Mouse (Mus musculus) MEL (cell line): ENCODE data around the gene Ankrd33b. TPM values are rescaled to one million over a fixed set of nuclear protein-coding genes. Genes with fewer than 3 reads are reported as not detected.

Source experiments
- DNase-seq: peaks from one replicate; pipeline ENCODE4 v3.0.0; 2011; ENCODE audit warnings: low read depth, low spot score
- H3K27ac ChIP-seq: 2 replicates; pipeline ENCODE4 v1.5.1; 2012; ENCODE audit warnings: low read depth, mild to moderate bottlenecking, control low read depth, low read length, moderate library complexity; ENCODE audit not compliant: control insufficient read depth
- H3K27me3 ChIP-seq, 2 experiments: fragments of 150-350 bp in 1 of 2; sonication (generic) in 1 of 2; 2 replicates each; pipeline ENCODE4 v1.6.1; 2012; ENCODE audit warnings: low read length in 2 of 2, mild to moderate bottlenecking in 2 of 2, improper control_type of control experiment in 1 of 2, moderate library complexity in 1 of 2; ENCODE audit not compliant: insufficient read depth in 2 of 2, control insufficient read depth in 1 of 2
- H3K36me3 ChIP-seq, 2 experiments: 2 replicates each; pipeline ENCODE4 v1.6.1; 2012 to 2014; ENCODE audit warnings: low read length in 2 of 2, improper control_type of control experiment in 1 of 2, inconsistent platforms in 1 of 2, mild to moderate bottlenecking in 1 of 2; ENCODE audit not compliant: insufficient read depth in 2 of 2, control insufficient read depth in 1 of 2
- H3K4me1 ChIP-seq, 2 experiments: fragments of 150-350 bp in 1 of 2; sonication (generic) in 1 of 2; 2 replicates each; pipeline ENCODE4 v1.6.1; 2012; ENCODE audit warnings: low read length in 2 of 2, improper control_type of control experiment in 1 of 2, mild to moderate bottlenecking in 1 of 2; ENCODE audit not compliant: insufficient read depth in 2 of 2, control insufficient read depth in 1 of 2
- H3K4me3 ChIP-seq, 2 experiments: fragments of 150-350 bp in 1 of 2; sonication (generic) in 1 of 2; 2 replicates each; pipeline ENCODE4 v1.5.1; 2012; ENCODE audit warnings: low read depth in 2 of 2, low read length in 2 of 2, mild to moderate bottlenecking in 2 of 2, moderate library complexity in 2 of 2, control low read depth in 1 of 2, improper control_type of control experiment in 1 of 2; ENCODE audit not compliant: control insufficient read depth in 1 of 2, insufficient read depth in 1 of 2
- H3K79me2 ChIP-seq: 2 replicates; pipeline ENCODE4 v1.6.1; 2012; ENCODE audit warnings: mild to moderate bottlenecking, low read length, moderate library complexity; ENCODE audit not compliant: control insufficient read depth, poor library complexity, insufficient read depth
- H3K9ac ChIP-seq: 2 replicates; pipeline ENCODE4 v1.6.1; 2012; ENCODE audit warnings: low read depth, mild to moderate bottlenecking, control low read depth, low read length, moderate library complexity; ENCODE audit not compliant: control insufficient read depth, poor library complexity, severe bottlenecking
- H3K9me3 ChIP-seq: fragments of 150-350 bp; sonication (generic); replicated peaks from 2 replicates; pipeline ENCODE4 v1.6.1; 2012; ENCODE audit warnings: mild to moderate bottlenecking, low read length, improper control_type of control experiment, moderate library complexity; ENCODE audit not compliant: insufficient read depth
- CTCF ChIP-seq, 3 experiments: IDR thresholded peaks in 2 of 3; conservative IDR thresholded peaks in 1 of 3; 2 replicates each; pipeline ENCODE4 v1.5.1; 2011 to 2012; ENCODE audit warnings: low read length in 3 of 3, low read depth in 2 of 3, mild to moderate bottlenecking in 2 of 3, improper control_type of control experiment in 1 of 3, inconsistent platforms in 1 of 3, mixed read lengths in 1 of 3, moderate library complexity in 1 of 3; ENCODE audit not compliant: control insufficient read depth in 1 of 3, insufficient read depth in 1 of 3, poor library complexity in 1 of 3, severe bottlenecking in 1 of 3
- EP300 ChIP-seq, 2 experiments: IDR thresholded peaks; 2 replicates each; pipeline ENCODE4 v1.6.1; 2011; ENCODE audit warnings: improper control_type of control experiment in 2 of 2, low read length in 2 of 2, low read depth in 1 of 2, mild to moderate bottlenecking in 1 of 2
- ETS1 ChIP-seq: IDR thresholded peaks from 2 replicates; pipeline ENCODE4 v1.6.1; 2012; ENCODE audit warnings: low read depth, mild to moderate bottlenecking, inconsistent platforms, low read length, improper control_type of control experiment, moderate library complexity
- JUND ChIP-seq: IDR thresholded peaks from 2 replicates; pipeline ENCODE4 v1.6.1; 2011; ENCODE audit warnings: low read depth, mild to moderate bottlenecking, improper control_type of control experiment, low read length
- MAFK ChIP-seq: IDR thresholded peaks from 2 replicates; pipeline ENCODE4 v1.6.1; 2011; ENCODE audit warnings: low read depth, mild to moderate bottlenecking, low read length, improper control_type of control experiment, borderline replicate concordance
- MAX ChIP-seq: IDR thresholded peaks from 2 replicates; pipeline ENCODE4 v1.6.1; 2011; ENCODE audit warnings: low read length, improper control_type of control experiment
- MAZ ChIP-seq: IDR thresholded peaks from 2 replicates; pipeline ENCODE4 v1.6.1; 2012; ENCODE audit warnings: low read depth, mild to moderate bottlenecking, inconsistent platforms, low read length, improper control_type of control experiment
- MXI1 ChIP-seq: IDR thresholded peaks from 2 replicates; pipeline ENCODE4 v1.6.1; 2011; ENCODE audit warnings: mild to moderate bottlenecking, low read depth, low read length, improper control_type of control experiment
- MYC ChIP-seq: IDR thresholded peaks from 2 replicates; pipeline ENCODE4 v1.6.1; 2011; ENCODE audit warnings: low read depth, mild to moderate bottlenecking, low read length, improper control_type of control experiment, moderate library complexity
- NELFE ChIP-seq: IDR thresholded peaks from 2 replicates; pipeline ENCODE4 v1.6.1; 2011; ENCODE audit warnings: low read depth, low read length, improper control_type of control experiment
- NRF1 ChIP-seq: IDR thresholded peaks from 2 replicates; pipeline ENCODE4 v1.6.1; 2014; ENCODE audit warnings: low read depth, mild to moderate bottlenecking, inconsistent platforms, low read length, improper control_type of control experiment, moderate library complexity; ENCODE audit not compliant: poor library complexity, insufficient read depth, severe bottlenecking
- POLR2AphosphoS2 ChIP-seq: IDR thresholded peaks from 2 replicates; pipeline ENCODE4 v1.6.1; 2011; ENCODE audit warnings: low read length, improper control_type of control experiment
- RAD21 ChIP-seq: IDR thresholded peaks from 2 replicates; pipeline ENCODE4 v1.6.1; 2011; ENCODE audit warnings: mild to moderate bottlenecking, low read depth, low read length, improper control_type of control experiment
- RCOR1 ChIP-seq: IDR thresholded peaks from 2 replicates; pipeline ENCODE4 v1.6.1; 2012; ENCODE audit warnings: low read depth, mild to moderate bottlenecking, inconsistent platforms, low read length, improper control_type of control experiment
- SIN3A ChIP-seq: IDR thresholded peaks from 2 replicates; pipeline ENCODE4 v1.6.1; 2012; ENCODE audit warnings: low read length, improper control_type of control experiment, inconsistent platforms
- TBP ChIP-seq: IDR thresholded peaks from 2 replicates; pipeline ENCODE4 v1.8.0; 2011; ENCODE audit warnings: low read depth, low read length, improper control_type of control experiment
- TCF12 ChIP-seq: IDR thresholded peaks from 2 replicates; pipeline ENCODE4 v1.6.1; 2014; ENCODE audit warnings: low read depth, mild to moderate bottlenecking, inconsistent platforms, low read length, improper control_type of control experiment, moderate library complexity
- USF2 ChIP-seq, 2 experiments: IDR thresholded peaks; 2 replicates each; pipeline ENCODE4 v1.6.1; 2011 to 2012; ENCODE audit warnings: improper control_type of control experiment in 2 of 2, low read length in 2 of 2, borderline replicate concordance in 1 of 2, inconsistent platforms in 1 of 2, low read depth in 1 of 2, mild to moderate bottlenecking in 1 of 2; ENCODE audit not compliant: insufficient read depth in 1 of 2
- ZC3H11A ChIP-seq: IDR thresholded peaks from 2 replicates; pipeline ENCODE4 v1.6.1; 2012; ENCODE audit warnings: low read depth, mild to moderate bottlenecking, inconsistent platforms, low read length, improper control_type of control experiment
- ZKSCAN1 ChIP-seq: IDR thresholded peaks from 2 replicates; pipeline ENCODE4 v1.6.1; 2012; ENCODE audit warnings: low read depth, mild to moderate bottlenecking, inconsistent platforms, low read length, improper control_type of control experiment, moderate library complexity
- ZMIZ1 ChIP-seq: IDR thresholded peaks from 2 replicates; pipeline ENCODE4 v1.6.1; 2012; ENCODE audit warnings: low read depth, mild to moderate bottlenecking, inconsistent platforms, low read length, improper control_type of control experiment, moderate library complexity
- ZNF384 ChIP-seq: IDR thresholded peaks from 2 replicates; pipeline ENCODE4 v1.6.1; 2012; ENCODE audit warnings: low read depth, mild to moderate bottlenecking, inconsistent platforms, low read length, improper control_type of control experiment
- polyA plus RNA-seq, 2 experiments: library from polyadenylated mRNA; stranded (reverse) in 1 of 2; unstranded in 1 of 2; fragments of >175 nt in 1 of 2; fragments of >200 nt in 1 of 2; gene quantifications; 2 replicates each; pipeline versions ENCODE4 v1.2.1 to v1.2.4; 2012; ENCODE audit warnings: low replicate concordance in 2 of 2, low read depth in 1 of 2; ENCODE audit not compliant: insufficient read length in 2 of 2, insufficient read depth in 1 of 2, missing spikeins in 1 of 2
- total RNA-seq: library from RNA; depleted of rRNA; stranded (reverse); fragments of 300-350 nt; gene quantifications from 2 replicates; pipeline ENCODE4 v1.2.3, GENCODE M21; 2012

Gene Ankrd33b
- total and polyA plus RNA-seq, 3 experiments, result 11.1 to 16.1 TPM; not detected in 1

DNA sequence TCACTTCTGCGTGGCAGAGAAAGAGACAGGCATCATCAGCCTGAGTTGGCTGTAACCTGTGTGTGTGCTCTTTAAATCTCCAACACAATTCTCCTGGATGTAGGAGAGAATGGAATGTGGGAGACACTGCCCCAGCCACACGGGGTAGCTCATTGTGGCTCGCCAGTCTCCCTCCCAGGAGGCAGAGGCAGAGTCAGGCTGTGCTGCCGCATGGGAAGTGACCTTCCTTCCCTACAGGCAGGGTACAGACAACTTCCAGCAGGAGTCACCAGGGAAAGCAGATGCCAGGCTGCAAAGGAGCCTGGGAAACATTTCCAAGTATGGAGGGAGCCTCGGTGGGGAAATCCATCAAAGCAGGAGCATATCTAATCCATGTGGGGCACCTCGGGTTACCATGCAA, 62.3 kb downstream of the Ankrd33b start:
- Histone ChIP-seq H3K36me3 (no peaks in the 10 kb centered on the region), H3K4me3 (no peak overlapping the region), H3K79me2 (no peaks in the 10 kb centered on the region), H3K9ac (no peak overlapping the region), H3K4me1 (no peaks in the 10 kb centered on the region), H3K9me3 (no peaks in the 10 kb centered on the region), H3K27me3 (no peaks in the 10 kb centered on the region), H3K27ac (no peak overlapping the region)
- TF ChIP-seq EP300 (IDR thresholded peaks at IDR 0.05; ENCODE audit: low read depth in 1 of 2, low read length in 2 of 2) (no peak), MAZ (no peak), JUND (no peak), SIN3A (no peak), RAD21 (no peak), TBP (no peak), TCF12 (no peak), ZNF384 (no peak), ZMIZ1 (no peak), CTCF (IDR thresholded peaks at IDR 0.05 in 2 of 3, conservative IDR thresholded peaks at IDR 0.05 in 1 of 3; ENCODE audit: control insufficient read depth in 1 of 3, insufficient read depth in 1 of 3, low read depth in 2 of 3, low read length in 3 of 3, poor library complexity in 1 of 3, severe bottlenecking in 1 of 3) (no peak), ZC3H11A (no peak), USF2 (IDR thresholded peaks at IDR 0.05; ENCODE audit: borderline replicate concordance in 1 of 2, insufficient read depth in 1 of 2, low read depth in 1 of 2, low read length in 2 of 2) (no peak), RCOR1 (no peak), NELFE (no peak), POLR2AphosphoS2 (no peak), NRF1 (no peak), ZKSCAN1 (no peak), MXI1 (no peak), MAFK (no peak)
- DNase-seq, result no peak

DNA sequence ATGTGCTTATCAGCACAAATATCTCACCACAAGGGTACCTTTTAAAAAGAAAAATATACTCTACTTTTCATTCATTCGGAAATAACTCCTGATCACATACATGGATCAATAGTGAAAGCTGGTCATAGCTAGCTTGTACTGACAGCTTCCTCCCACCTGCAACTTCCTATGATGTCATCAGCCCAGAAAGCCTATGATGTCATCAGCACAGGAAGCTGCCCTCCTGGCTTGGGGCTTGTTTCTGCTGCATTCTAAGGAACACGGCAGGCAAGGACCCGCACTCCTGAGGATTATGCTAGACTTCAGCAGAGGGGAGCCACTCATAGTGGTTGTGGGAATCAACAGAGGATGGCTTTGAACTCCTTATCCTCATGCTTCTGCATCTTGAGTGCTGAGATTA, 63.2 kb downstream of the Ankrd33b start:
- no peaks in the 10 kb centered on the region for H3K9me3 ChIP-seq
- no peak overlapping the region for H3K9ac ChIP-seq
- H3K27ac ChIP-seq, result no peak overlapping the region
- H3K79me2 ChIP-seq, result no peaks in the 10 kb centered on the region
- no peak overlapping the region for H3K4me3 ChIP-seq
- no peak for DNase-seq
- TF ChIP-seq ETS1 (no peak), MYC (no peak), CTCF (IDR thresholded peaks at IDR 0.05 in 2 of 3, conservative IDR thresholded peaks at IDR 0.05 in 1 of 3; ENCODE audit: control insufficient read depth in 1 of 3, insufficient read depth in 1 of 3, low read depth in 2 of 3, low read length in 3 of 3, poor library complexity in 1 of 3, severe bottlenecking in 1 of 3) (no peak), MAX (no peak), ZKSCAN1 (no peak), TBP (no peak)
- TF ChIP-seq, all 39 proteins: peak for 0
- H3K27me3 ChIP-seq, result no peaks in the 10 kb centered on the region
- peaks cover 0 to 5% of the 10 kb centered on the region in 2 experiments; a peak in 2 of 4 replicates for H3K4me1 ChIP-seq
- H3K36me3 ChIP-seq, result peaks cover 0 to 5% of the 10 kb centered on the region in 2 experiments; a peak in 2 of 4 replicates
